Mouse (Mus musculus) natural killer cell, adult 2 months (primary cell): Measurements from ENCODE around the gene Cfap45.

Experiments used
- DNase-seq, 2 experiments: peaks; one replicate each; pipeline ENCODE4 v3.0.0; 2022; ENCODE audit warnings: low spot score in 2 of 2

Cfap45 gene

GRCm38 (mm10) chr1:172562641-172563464 is 42.3 kb downstream of the Cfap45 start:
- peak; percentile 64 to 70 for DNase-seq

DNA sequence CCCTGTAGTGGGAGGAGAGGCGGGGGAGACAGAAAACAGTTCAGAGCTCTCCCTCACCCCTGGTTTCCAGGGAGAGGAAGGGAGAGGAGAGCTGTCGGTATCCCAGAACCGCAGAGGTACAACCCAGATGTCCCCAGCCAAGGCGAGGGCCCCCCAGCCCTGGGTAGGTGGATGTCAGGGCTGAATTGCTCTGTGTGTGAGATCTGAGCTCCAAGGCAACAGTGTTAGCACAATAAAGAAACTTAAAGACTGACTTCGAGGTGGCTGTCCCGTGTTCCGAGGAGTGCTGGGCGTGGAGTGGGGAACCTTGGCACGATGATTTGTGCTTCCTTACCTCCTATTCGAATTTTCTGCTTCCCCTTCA is 42.8 kb downstream of the Cfap45 start:
- no peak for DNase-seq

- DNase-seq: no peak
Measured at GRCm38 (mm10) chr1:172566131-172566530, 45.5 kb downstream of the Cfap45 start.

- DNase-seq: no peak
Measured at GRCm38 (mm10) chr1:172567758-172568157, 47.2 kb downstream of the Cfap45 start.

GRCm38 (mm10) chr1:172580116-172580515 is 59.5 kb downstream of the Cfap45 start:
- no peak for DNase-seq

- DNase-seq: no peak
Measured at GRCm38 (mm10) chr1:172582436-172582835, 61.8 kb downstream of the Cfap45 start.

DNA sequence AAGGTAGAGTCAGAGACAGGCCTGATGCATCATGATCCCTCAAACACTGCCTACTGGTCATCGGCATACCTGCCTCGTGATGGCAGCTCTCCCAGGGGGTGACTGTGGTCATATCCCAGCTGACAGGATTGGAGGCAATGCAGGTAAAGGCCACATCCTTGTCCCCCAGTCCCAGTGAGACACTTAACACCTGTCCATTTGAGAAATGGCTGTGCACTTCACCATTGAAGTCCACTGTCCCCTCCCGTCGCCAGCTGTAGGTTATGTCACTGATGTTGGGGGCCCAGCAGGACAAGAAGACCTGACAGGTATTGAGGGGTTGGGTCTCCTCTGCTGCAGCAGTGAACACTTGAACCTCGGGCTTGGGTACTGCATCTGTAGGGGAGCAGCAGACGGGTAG is 63.7 kb downstream of the Cfap45 start:
- no peak for DNase-seq

- DNase-seq: no peak
Measured at GRCm38 (mm10) chr1:172585026-172585425, 64.4 kb downstream of the Cfap45 start.

- DNase-seq: no peak
Measured at GRCm38 (mm10) chr1:172585612-172586567, 65.3 kb downstream of the Cfap45 start.

DNA sequence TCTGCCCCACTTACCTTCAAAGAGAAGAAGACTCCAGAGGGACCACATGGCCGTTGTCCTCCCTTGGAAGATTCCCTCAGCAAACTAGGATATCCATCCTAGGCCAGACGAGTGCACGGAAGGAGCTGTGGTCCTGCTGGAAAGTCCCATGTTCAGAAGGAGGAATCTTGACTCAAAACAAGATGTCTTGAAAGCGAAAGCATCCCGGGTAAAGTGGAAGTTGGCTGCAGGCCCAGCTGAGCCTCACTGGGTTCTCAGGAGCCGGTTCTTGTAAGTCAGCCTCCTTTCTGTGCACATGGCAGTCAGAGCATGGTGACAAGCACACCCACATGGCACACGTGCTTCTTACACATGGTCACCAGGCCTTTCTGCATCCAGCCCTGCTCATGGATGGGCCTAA is 69.8 kb downstream of the Cfap45 start, which contains the start of gene Slamf8:
Slamf8 (minus strand) TSS at position 184 of the 400 bp plus-strand sequence.
- DNase-seq: no peak

DNA sequence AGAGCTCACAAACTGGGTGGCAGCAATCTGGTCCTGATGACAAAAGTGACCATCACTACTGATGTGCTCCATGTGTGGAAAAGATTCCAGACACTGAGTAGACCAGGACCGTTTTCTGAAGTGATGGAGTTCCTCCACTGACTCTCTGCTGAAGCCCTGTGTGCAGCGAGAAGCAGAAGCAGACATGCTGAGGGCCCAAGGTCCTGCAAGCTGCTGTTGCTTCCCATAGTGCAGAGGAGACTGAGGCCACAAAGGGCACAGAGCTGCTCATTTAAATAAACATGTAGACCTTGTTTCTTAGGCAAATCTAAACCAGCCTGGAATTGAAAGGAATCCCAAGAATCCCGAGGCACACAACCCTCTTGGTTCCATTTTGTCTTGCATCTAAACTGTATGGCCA is 72.7 kb downstream of the Cfap45 start:
- no peak for DNase-seq

DNA sequence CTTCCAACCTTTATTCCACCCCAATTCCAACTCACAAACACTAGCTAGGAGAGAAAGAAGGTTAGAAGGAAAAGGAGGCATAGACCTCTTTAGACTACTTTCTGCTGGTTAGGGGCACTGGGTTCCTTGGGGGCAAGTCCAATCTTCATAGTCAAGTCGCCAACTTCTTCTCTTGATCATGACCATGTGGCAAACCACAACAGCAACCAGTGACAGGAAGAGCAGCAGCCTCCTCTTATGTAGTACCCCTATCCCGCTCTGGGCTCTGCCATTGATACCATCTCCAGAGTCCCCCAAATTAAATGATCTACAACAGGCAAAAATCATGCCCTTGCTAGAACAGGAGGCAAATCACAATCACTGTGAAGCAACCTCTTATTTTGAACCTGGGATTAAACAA is 73.4 kb downstream of the Cfap45 start:
- DNase-seq: no peak

DNA sequence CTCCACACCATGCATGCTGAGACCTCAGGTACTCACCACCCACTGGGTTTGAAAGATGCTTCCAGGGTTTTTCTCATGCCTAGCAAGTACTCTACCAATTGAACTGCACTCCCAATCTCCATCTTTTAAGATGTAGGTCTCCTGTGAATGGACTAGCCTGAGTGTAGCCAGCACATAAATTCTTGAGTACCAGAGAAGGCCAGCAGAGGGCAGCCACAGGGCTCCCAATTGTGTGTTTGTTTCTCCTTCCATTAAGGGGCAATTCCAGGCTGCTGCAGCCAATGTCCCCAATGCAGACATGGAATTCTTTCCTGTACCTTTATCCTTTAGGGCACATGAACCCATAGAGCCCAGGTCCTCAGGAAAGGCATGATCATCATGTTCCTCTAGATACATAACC is 73.9 kb downstream of the Cfap45 start:
- DNase-seq: peak; percentile 23 to 26
